Mouse (Mus musculus) CH12.LX (cell line): Measurements from ENCODE around the gene Slc25a33. TPM values are rescaled to one million over a fixed set of nuclear protein-coding genes. Genes with fewer than 3 reads are reported as not detected.

Experiments
- DNase-seq: peaks from one replicate; pipeline ENCODE4 v3.0.0-alpha.2; 2013; ENCODE audit errors: extremely low read depth
- H3K27ac ChIP-seq: 2 replicates; pipeline ENCODE4 v1.5.1; 2012; ENCODE audit warnings: low read depth, mild to moderate bottlenecking, control low read depth, moderate library complexity; ENCODE audit not compliant: insufficient read depth
- H3K27me3 ChIP-seq: replicated peaks from 2 replicates; pipeline ENCODE3; 2012; ENCODE audit warnings: inconsistent platforms
- H3K36me3 ChIP-seq, 2 experiments: replicated peaks in 1 of 2; 2 replicates each; pipeline versions ENCODE3 to v1.6.1; 2012; ENCODE audit warnings: inconsistent platforms in 1 of 2, low read length in 1 of 2, mild to moderate bottlenecking in 1 of 2, mixed read lengths in 1 of 2, moderate library complexity in 1 of 2; ENCODE audit not compliant: control insufficient read depth in 1 of 2, insufficient read depth in 1 of 2
- H3K4me1 ChIP-seq, 2 experiments: 2 replicates each; pipeline ENCODE4 v1.6.1; 2012; ENCODE audit warnings: inconsistent platforms in 1 of 2, moderate library complexity in 1 of 2; ENCODE audit not compliant: insufficient read depth in 2 of 2, control insufficient read depth in 1 of 2
- H3K4me2 ChIP-seq: 2 replicates; pipeline ENCODE4 v1.6.1; 2012; ENCODE audit warnings: low read depth, mild to moderate bottlenecking, control low read depth; ENCODE audit not compliant: poor library complexity, insufficient read depth, severe bottlenecking
- H3K4me3 ChIP-seq, 3 experiments: fragments of 150-350 bp in 1 of 3; sonication (generic) in 1 of 3; replicated peaks in 1 of 3; 2 replicates each; pipeline versions ENCODE3 to v1.5.1; 2011 to 2012; ENCODE audit warnings: low read depth in 2 of 3, low read length in 2 of 3, mild to moderate bottlenecking in 2 of 3, moderate library complexity in 2 of 3, control low read depth in 1 of 3, improper control_type of control experiment in 1 of 3, inconsistent platforms in 1 of 3, mixed read lengths in 1 of 3; ENCODE audit not compliant: poor library complexity in 1 of 3
- H3K79me2 ChIP-seq: replicated peaks from 2 replicates; pipeline ENCODE4 v1.6.1; 2012; ENCODE audit warnings: mild to moderate bottlenecking, moderate library complexity; ENCODE audit not compliant: control insufficient read depth, poor library complexity, insufficient read depth, severe bottlenecking; ENCODE audit errors: extremely low read depth
- H3K9ac ChIP-seq: 2 replicates; pipeline ENCODE4 v1.6.1; 2012; ENCODE audit warnings: low read depth, mild to moderate bottlenecking, control low read depth, moderate library complexity; ENCODE audit not compliant: insufficient read depth
- H3K9me3 ChIP-seq: replicated peaks from 2 replicates; pipeline ENCODE3; 2012; ENCODE audit warnings: low read length, inconsistent platforms, mixed read lengths
- BHLHE40 ChIP-seq: IDR thresholded peaks from 2 replicates; pipeline ENCODE4 v1.6.1; 2011; ENCODE audit warnings: mild to moderate bottlenecking, low read depth, low read length, improper control_type of control experiment
- E2F4 ChIP-seq: IDR thresholded peaks from 2 replicates; pipeline ENCODE4 v1.6.1; 2011; ENCODE audit warnings: low read depth, low read length, improper control_type of control experiment; ENCODE audit not compliant: insufficient replicate concordance
- ELF1 ChIP-seq: IDR thresholded peaks from 2 replicates; pipeline ENCODE4 v1.6.1; 2014; ENCODE audit warnings: low read depth, mild to moderate bottlenecking, inconsistent platforms, low read length, improper control_type of control experiment
- EP300 ChIP-seq: IDR thresholded peaks from 2 replicates; pipeline ENCODE4 v1.6.1; 2011; ENCODE audit warnings: low read length, improper control_type of control experiment
- ETS1 ChIP-seq: conservative IDR thresholded peaks from 2 replicates; pipeline ENCODE4 v1.6.1; 2012; ENCODE audit warnings: low read depth, mild to moderate bottlenecking, inconsistent platforms, low read length, improper control_type of control experiment, moderate library complexity
- GABPA ChIP-seq: IDR thresholded peaks from 2 replicates; pipeline ENCODE4 v1.6.1; 2012; ENCODE audit warnings: low read depth, low read length, improper control_type of control experiment, inconsistent platforms; ENCODE audit not compliant: insufficient replicate concordance
- HCFC1 ChIP-seq: IDR thresholded peaks from 2 replicates; pipeline ENCODE4 v1.6.1; 2012; ENCODE audit warnings: low read depth, mild to moderate bottlenecking, inconsistent platforms, low read length, improper control_type of control experiment
- IRF4 ChIP-seq: IDR thresholded peaks from 2 replicates; pipeline ENCODE4 v1.6.1; 2014; ENCODE audit warnings: low read depth, mild to moderate bottlenecking, inconsistent platforms, low read length, improper control_type of control experiment
- JUN ChIP-seq: IDR thresholded peaks from 2 replicates; pipeline ENCODE4 v1.6.1; 2011; ENCODE audit warnings: low read depth, mild to moderate bottlenecking, low read length, improper control_type of control experiment, moderate library complexity; ENCODE audit not compliant: insufficient read depth
- JUND ChIP-seq: conservative IDR thresholded peaks from 2 replicates; pipeline ENCODE4 v1.6.1; 2011; ENCODE audit warnings: low read depth, low read length, improper control_type of control experiment
- KAT2A ChIP-seq: IDR thresholded peaks from 2 replicates; pipeline ENCODE4 v1.6.1; 2012; ENCODE audit warnings: low read length, improper control_type of control experiment, inconsistent platforms; ENCODE audit not compliant: insufficient replicate concordance
- MAFK ChIP-seq: IDR thresholded peaks from 2 replicates; pipeline ENCODE4 v1.6.1; 2011; ENCODE audit warnings: low read length, improper control_type of control experiment; ENCODE audit not compliant: insufficient replicate concordance
- MAX ChIP-seq: IDR thresholded peaks from 2 replicates; pipeline ENCODE4 v1.6.1; 2011; ENCODE audit warnings: low read length, improper control_type of control experiment
- MAZ ChIP-seq: IDR thresholded peaks from 2 replicates; pipeline ENCODE4 v1.6.1; 2012; ENCODE audit warnings: low read depth, mild to moderate bottlenecking, inconsistent platforms, low read length, improper control_type of control experiment, moderate library complexity
- MXI1 ChIP-seq: IDR thresholded peaks from 2 replicates; pipeline ENCODE4 v1.6.1; 2011; ENCODE audit warnings: mild to moderate bottlenecking, low read depth, low read length, improper control_type of control experiment
- MYC ChIP-seq: IDR thresholded peaks from 2 replicates; pipeline ENCODE4 v1.6.1; 2011; ENCODE audit warnings: low read depth, mild to moderate bottlenecking, improper control_type of control experiment, low read length
- NELFE ChIP-seq: IDR thresholded peaks from 2 replicates; pipeline ENCODE4 v1.6.1; 2011; ENCODE audit warnings: low read depth, low read length, improper control_type of control experiment
- PAX5 ChIP-seq: IDR thresholded peaks from 2 replicates; pipeline ENCODE4 v1.6.1; 2012; ENCODE audit warnings: low read length, inconsistent platforms, mixed read lengths
- POLR2A ChIP-seq: IDR thresholded peaks from 2 replicates; pipeline ENCODE4 v1.6.1; 2011; ENCODE audit warnings: low read depth, mild to moderate bottlenecking, improper control_type of control experiment, low read length
- POLR2AphosphoS2 ChIP-seq: IDR thresholded peaks from 2 replicates; pipeline ENCODE4 v1.6.1; 2011; ENCODE audit warnings: low read depth, low read length, improper control_type of control experiment
- RAD21 ChIP-seq: IDR thresholded peaks from 2 replicates; pipeline ENCODE4 v1.6.1; 2011; ENCODE audit warnings: low read depth, mild to moderate bottlenecking, low read length, improper control_type of control experiment, moderate library complexity
- SIN3A ChIP-seq: IDR thresholded peaks from 2 replicates; pipeline ENCODE4 v1.6.1; 2012; ENCODE audit warnings: low read length, improper control_type of control experiment, inconsistent platforms
- SMC3 ChIP-seq: IDR thresholded peaks from 2 replicates; pipeline ENCODE4 v1.6.1; 2011; ENCODE audit warnings: low read depth, low read length, improper control_type of control experiment
- TBP ChIP-seq: conservative IDR thresholded peaks from 2 replicates; pipeline ENCODE4 v1.6.1; 2011; ENCODE audit warnings: low read depth, low read length, improper control_type of control experiment
- TCF12 ChIP-seq: IDR thresholded peaks from 2 replicates; pipeline ENCODE4 v1.6.1; 2014; ENCODE audit warnings: low read depth, mild to moderate bottlenecking, inconsistent platforms, low read length, improper control_type of control experiment
- UBTF ChIP-seq: IDR thresholded peaks from 2 replicates; pipeline ENCODE4 v1.6.1; 2012; ENCODE audit warnings: low read depth, mild to moderate bottlenecking, inconsistent platforms, low read length, improper control_type of control experiment, moderate library complexity
- USF1 ChIP-seq: IDR thresholded peaks from 2 replicates; pipeline ENCODE4 v1.6.1; 2014; ENCODE audit warnings: low read depth, mild to moderate bottlenecking, inconsistent platforms, low read length, improper control_type of control experiment
- USF2 ChIP-seq: conservative IDR thresholded peaks from 2 replicates; pipeline ENCODE4 v1.6.1; 2011; ENCODE audit warnings: low read depth, low read length, improper control_type of control experiment
- ZC3H11A ChIP-seq: IDR thresholded peaks from 2 replicates; pipeline ENCODE4 v1.6.1; 2012; ENCODE audit warnings: low read depth, mild to moderate bottlenecking, inconsistent platforms, low read length, improper control_type of control experiment
- ZKSCAN1 ChIP-seq: IDR thresholded peaks from 2 replicates; pipeline ENCODE4 v1.6.1; 2012; ENCODE audit warnings: low read depth, inconsistent platforms, low read length, improper control_type of control experiment, borderline replicate concordance
- ZNF384 ChIP-seq: IDR thresholded peaks from 2 replicates; pipeline ENCODE4 v1.6.1; 2012; ENCODE audit warnings: low read depth, low read length, improper control_type of control experiment, inconsistent platforms
- dilution Hi-C: fragments of 300-500 bp; cut with MboI; formaldehyde crosslinking; loops from 2 replicates; pipeline ENCODE4 v1.14.3; 2020; ENCODE audit warnings: low sequenced_read_pairs; ENCODE audit not compliant: extremely low pct_unique_long_range_greater_than_20kb, extremely low pct_ligation_motif_present
- in situ Hi-C: fragments of 300-500 bp; cut with MboI; formaldehyde crosslinking; loops from 3 replicates; pipeline ENCODE4 v1.14.3; 2019; ENCODE audit warnings: low sequenced_read_pairs, low pct_ligation_motif_present, low pct_unique_long_range_greater_than_20kb, mixed read lengths
- polyA plus RNA-seq: library from polyadenylated mRNA; unstranded; fragments of >175 nt; gene quantifications from 2 replicates; pipeline ENCODE4 v1.2.1, GENCODE M21; 2012; ENCODE audit warnings: low read depth; ENCODE audit not compliant: insufficient read length
- total RNA-seq, 2 experiments: library from RNA; depleted of rRNA; stranded (reverse); fragments of 300-350 nt in 1 of 2; fragments of >200 nt in 1 of 2; gene quantifications; 2 replicates each; pipeline ENCODE4 v1.2.3; 2012 to 2014

Slc25a33 gene
- total and polyA plus RNA-seq, 3 experiments = 25.3 to 35.5 (median 32.4) TPM

DNA sequence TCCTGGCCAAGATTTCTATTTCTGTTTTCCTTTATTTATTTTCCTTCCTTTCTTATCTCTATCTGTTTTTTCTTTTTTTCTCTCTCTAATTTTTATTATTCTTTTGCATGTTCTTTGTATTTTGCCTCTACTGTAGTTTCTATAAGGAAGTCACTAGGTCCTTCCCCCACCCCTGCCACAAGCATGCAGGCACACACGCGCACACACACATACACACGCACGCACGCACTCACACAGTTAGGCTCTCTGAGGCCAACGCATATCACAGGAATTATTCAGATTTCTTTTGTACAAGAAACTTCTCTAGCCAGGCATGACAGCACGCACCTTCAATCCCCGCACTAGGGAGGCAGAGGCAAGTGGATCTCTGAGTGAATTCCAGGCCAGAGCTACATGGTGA, 68.1 kb downstream of the Slc25a33 start:
- peak; percentile 45 for DNase-seq
- no peaks in the 10 kb centered on the region for H3K27me3 ChIP-seq
- H3K79me2 ChIP-seq = peaks cover 13% of the 10 kb centered on the region
- in situ Hi-C loops = loop anchor here (25.0 kb wide), 1 partner anchor 544 kb away; the partner anchor contains the start of gene Pgd
- peaks cover 5 to 46% of the 10 kb centered on the region in 2 experiments for H3K4me1 ChIP-seq
- H3K9me3 ChIP-seq = no peaks in the 10 kb centered on the region
- H3K36me3 ChIP-seq = peaks cover 0 to 22% of the 10 kb centered on the region in 2 experiments
- H3K4me2 ChIP-seq = peak overlapping the region; percentile 81; the same call in 1 of the 2 replicates
- dilution Hi-C loops = no loop called here
- no peak overlapping the region for H3K9ac ChIP-seq
- H3K4me3 ChIP-seq = no peak overlapping the region
- H3K27ac ChIP-seq = no peak overlapping the region
- TF ChIP-seq RAD21 (no peak), E2F4 (no peak), BHLHE40 (peak; percentile 64), ZNF384 (peak; percentile 85), POLR2AphosphoS2 (no peak), IRF4 (0 out of 2 replicates have a peak, but pooled peaks have one; percentile 29), POLR2A (no peak), TCF12 (no peak), HCFC1 (no peak), EP300 (no peak), NELFE (no peak), ETS1 (0 out of 2 replicates have a peak, but pooled peaks have one; percentile 7), USF1 (no peak), JUND (no peak)

- Histone ChIP-seq H3K9me3 (no peaks in the 10 kb centered on the region), H3K4me2 (peak overlapping the region; percentile 81), H3K79me2 (peaks cover 19% of the 10 kb centered on the region), H3K27ac (peak overlapping the region; percentile 61), H3K36me3 (peaks cover 0 to 26% of the 10 kb centered on the region in 2 experiments), H3K4me3 (peak overlapping the region; percentile 8 to 25 (median 13)), H3K27me3 (no peaks in the 10 kb centered on the region), H3K9ac (peak overlapping the region; percentile 41; the same call in 1 of the 2 replicates), H3K4me1 (peaks cover 5 to 44% of the 10 kb centered on the region in 2 experiments)
- dilution Hi-C loops = no loop called here
- DNase-seq = no peak
- in situ Hi-C loops = loop anchor here (25.0 kb wide), 1 partner anchor 543 kb away; the partner anchor contains the start of gene Pgd
- no peak for TF ChIP-seq TBP
- TF ChIP-seq MAZ = no peak
- no peak for TF ChIP-seq ZNF384
- TF ChIP-seq JUND = no peak
- TF ChIP-seq NELFE = no peak
- TF ChIP-seq POLR2AphosphoS2 = no peak
- TF ChIP-seq ELF1 = no peak
- TF ChIP-seq E2F4 = no peak
- TF ChIP-seq GABPA = no peak
- TF ChIP-seq JUN = no peak
- no peak for TF ChIP-seq ZC3H11A
- no peak for TF ChIP-seq MYC
- no peak for TF ChIP-seq MAX
- TF ChIP-seq PAX5 = no peak
- no peak; the same call in 1 of the 2 replicates for TF ChIP-seq MXI1
- TF ChIP-seq IRF4 = no peak
- TF ChIP-seq KAT2A = no peak
- TF ChIP-seq POLR2A = peak; percentile 33; the same call in 1 of the 2 replicates
- TF ChIP-seq TCF12 = peak; percentile 4; the same call in 1 of the 2 replicates
- TF ChIP-seq RAD21 = no peak
- no peak for TF ChIP-seq USF2
- TF ChIP-seq ZKSCAN1 = no peak
- TF ChIP-seq MAFK = no peak
- TF ChIP-seq SMC3 = no peak
- TF ChIP-seq SIN3A = 0 out of 2 replicates have a peak, but pooled peaks have one; percentile 4
- TF ChIP-seq UBTF = no peak
Measured at GRCm38 (mm10) chr4:149705298-149705697, 68.8 kb downstream of the Slc25a33 start.
